Mouse (Mus musculus) embryonic facial prominence, embryonic 11.5 days (tissue): Measurements from ENCODE around the gene Hoxa2. TPM values are rescaled to one million over a fixed set of nuclear protein-coding genes. Genes with fewer than 3 reads are reported as not detected.

Experiments used
- ATAC-seq: fragments of 200-750 bp; cut with Nextera tagmentation; replicated peaks from 2 replicates; pipeline ENCODE4 v1.8.0; 2017; ENCODE audit warnings: low read depth; ENCODE audit not compliant: insufficient number of reproducible peaks, low FRiP score, low TSS enrichment
- DNase-seq: peaks from one replicate; pipeline ENCODE4 v3.0.0-alpha.2; 2015; ENCODE audit warnings: low spot score
- H3K27ac ChIP-seq: fragments of 300-500 bp; sonication (generic); replicated peaks from 2 replicates; pipeline ENCODE4 v1.5.1; 2014; ENCODE audit warnings: mild to moderate bottlenecking, low read depth, low read length, control low read depth
- H3K27me3 ChIP-seq: fragments of 300-500 bp; sonication (generic); 2 replicates; pipeline ENCODE4 v1.6.1; 2014; ENCODE audit warnings: mild to moderate bottlenecking, low read length, moderate library complexity, mixed read lengths; ENCODE audit not compliant: control insufficient read depth, insufficient read depth
- H3K36me3 ChIP-seq: fragments of 300-500 bp; sonication (generic); replicated peaks from 2 replicates; pipeline ENCODE4 v1.6.1; 2014; ENCODE audit warnings: low read depth, mild to moderate bottlenecking, low read length, moderate library complexity, mixed read lengths; ENCODE audit not compliant: control insufficient read depth, insufficient read depth
- H3K4me1 ChIP-seq: fragments of 300-500 bp; sonication (generic); 2 replicates; pipeline ENCODE4 v1.6.1; 2014; ENCODE audit warnings: low read length, mixed read lengths; ENCODE audit not compliant: control insufficient read depth, insufficient read depth
- H3K4me2 ChIP-seq: fragments of 300-500 bp; sonication (generic); 2 replicates; pipeline ENCODE4 v1.6.1; 2014; ENCODE audit warnings: low read depth, mild to moderate bottlenecking, control low read depth, low read length, moderate library complexity
- H3K4me3 ChIP-seq: fragments of 300-500 bp; sonication (generic); 2 replicates; pipeline ENCODE4 v1.5.1; 2014; ENCODE audit warnings: low read depth, low read length, control low read depth
- H3K9ac ChIP-seq: fragments of 300-500 bp; sonication (generic); replicated peaks from 2 replicates; pipeline ENCODE4 v1.6.1; 2014; ENCODE audit warnings: mild to moderate bottlenecking, control low read depth, low read length
- H3K9me3 ChIP-seq: fragments of 300-500 bp; sonication (generic); replicated peaks from 2 replicates; pipeline ENCODE4 v1.6.1; 2016; ENCODE audit warnings: mild to moderate bottlenecking, low read length, inconsistent platforms, mixed read lengths; ENCODE audit not compliant: control insufficient read depth
- WGBS: fragments of 180-500 bp; shearing (Covaris S2); extraction: QIAGEN DNeasy Blood & Tissue Kit; methylation state at CpG from one replicate; pipeline ENCODE4 v1.1.7; 2014; 5-methylcytosine and 5-hydroxymethylcytosine counted together
- polyA plus RNA-seq: library from polyadenylated mRNA; unstranded; fragments of >200 nt; fragmentation: Nextera tagmentation; extraction: Ambion mirVana; gene quantifications from 2 replicates; pipeline ENCODE4 v1.2.1, GENCODE M21; 2014

Hoxa2 gene
- polyA plus RNA-seq, 1 experiment from 2014 or later = 24.1 TPM

DNA sequence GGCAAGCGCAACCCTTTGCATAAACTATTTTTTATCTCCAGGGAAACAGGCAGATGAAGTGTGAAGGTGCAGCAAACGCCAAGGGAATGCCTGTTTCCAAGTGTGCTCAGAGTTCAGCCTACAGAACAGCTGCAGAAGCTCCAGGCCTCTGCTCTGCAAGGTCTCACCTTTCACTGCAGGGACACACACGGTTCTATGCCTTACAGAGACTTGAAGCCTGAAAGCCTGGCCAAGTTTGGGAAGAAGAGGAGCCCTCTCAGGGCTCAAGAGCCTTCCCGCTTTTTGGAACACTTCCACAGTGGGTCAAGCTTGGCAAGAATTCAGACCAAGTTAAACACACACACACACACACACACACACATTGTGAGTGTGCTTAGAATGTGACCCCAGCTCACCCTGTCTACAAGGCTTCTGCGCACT, 24.6 kb upstream of the Hoxa2 start:
- ATAC-seq (no peak), DNase-seq (no peak)
- Histone ChIP-seq H3K4me2 (no peak overlapping the region), H3K36me3 (no peaks in the 10 kb centered on the region), H3K27ac (no peak overlapping the region), H3K4me3 (no peak overlapping the region), H3K4me1 (peaks cover 2% of the 10 kb centered on the region; the same call in 1 of the 2 replicates), H3K9ac (no peak overlapping the region), H3K27me3 (peaks cover 93% of the 10 kb centered on the region), H3K9me3 (no peaks in the 10 kb centered on the region)
- 9% methylated on average over 5 of the region's 5 CpGs for WGBS

DNA sequence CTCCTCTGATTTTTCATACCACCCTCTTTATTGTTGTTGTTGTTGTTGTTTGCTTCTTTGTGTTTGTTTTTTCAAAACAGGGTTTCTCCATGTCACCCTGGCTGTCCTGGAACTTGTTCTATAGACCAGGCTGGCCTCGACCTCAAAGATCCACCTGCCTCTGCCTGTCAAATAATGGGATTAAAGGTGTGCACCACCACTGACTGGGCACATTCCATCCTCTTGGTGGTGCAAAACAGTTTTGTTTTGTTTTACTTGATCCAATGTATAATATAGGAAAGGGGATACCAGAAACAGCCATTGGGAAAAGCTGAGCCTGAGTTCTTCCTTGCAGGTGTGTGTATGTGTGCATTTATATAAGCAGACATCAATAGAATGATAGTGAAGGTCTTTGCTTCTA, 21.9 kb upstream of the Hoxa2 start:
- no peaks in the 10 kb centered on the region for H3K36me3 ChIP-seq
- no peak for DNase-seq
- H3K4me2 ChIP-seq = no peak overlapping the region
- 9% methylated on average over 1 of the region's 1 CpGs for WGBS
- H3K27me3 ChIP-seq = peaks cover 95% of the 10 kb centered on the region
- no peak overlapping the region for H3K27ac ChIP-seq
- H3K4me1 ChIP-seq = peaks cover 2% of the 10 kb centered on the region; the same call in 1 of the 2 replicates
- H3K9ac ChIP-seq = no peak overlapping the region
- H3K4me3 ChIP-seq = no peak overlapping the region
- no peak for ATAC-seq
- H3K9me3 ChIP-seq = no peaks in the 10 kb centered on the region

DNA sequence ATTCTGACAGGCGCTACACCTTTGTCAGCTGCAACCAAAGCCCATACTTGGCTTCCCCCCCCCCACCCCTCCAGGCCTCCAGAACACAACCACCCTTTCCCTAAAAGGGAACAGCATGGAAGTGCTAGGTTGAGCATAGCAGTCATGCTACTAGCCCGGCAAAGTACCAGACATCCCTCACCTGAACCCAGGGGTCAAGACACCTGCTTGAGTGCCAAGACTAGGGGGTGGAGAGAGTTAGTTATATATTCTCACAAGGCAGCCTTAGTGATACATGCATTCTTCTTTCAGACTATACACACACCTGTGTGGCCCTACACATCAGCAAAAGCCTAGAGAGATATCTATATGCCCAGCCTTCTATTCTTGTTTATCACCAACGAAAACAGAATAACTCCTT, 21.2 kb upstream of the Hoxa2 start:
- Histone ChIP-seq H3K9me3 (no peaks in the 10 kb centered on the region), H3K4me1 (no peaks in the 10 kb centered on the region), H3K27ac (no peak overlapping the region), H3K27me3 (peaks cover 95% of the 10 kb centered on the region), H3K9ac (no peak overlapping the region), H3K4me3 (no peak overlapping the region), H3K36me3 (no peaks in the 10 kb centered on the region), H3K4me2 (no peak overlapping the region)
- WGBS = 7% methylated on average over 3 of the region's 3 CpGs
- no peak for DNase-seq
- no peak for ATAC-seq

DNA sequence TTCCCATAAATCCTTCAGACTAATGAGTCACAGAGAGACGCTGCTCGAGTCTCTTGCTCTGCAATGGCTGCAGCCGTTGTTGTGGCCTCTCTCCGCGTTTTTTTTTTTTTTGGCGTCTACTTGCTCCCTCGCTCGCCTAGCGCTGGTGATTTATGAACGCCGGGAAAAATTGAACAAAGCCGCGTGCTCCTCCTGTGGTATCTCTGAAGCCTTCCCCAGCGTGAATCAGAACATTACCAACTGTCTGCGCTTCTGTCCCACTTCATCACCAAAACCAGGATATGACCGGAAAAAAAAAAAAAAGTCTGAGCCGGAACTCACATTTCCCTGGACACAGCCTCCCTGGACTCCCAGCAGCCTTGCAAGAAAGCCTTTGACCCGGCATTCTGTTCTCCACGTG, 20.6 kb upstream of the Hoxa2 start:
- WGBS = 1% methylated on average over 19 of the region's 19 CpGs
- no peak overlapping the region for H3K4me2 ChIP-seq
- H3K36me3 ChIP-seq = no peaks in the 10 kb centered on the region
- H3K9ac ChIP-seq = no peak overlapping the region
- no peaks in the 10 kb centered on the region for H3K9me3 ChIP-seq
- peaks cover 96% of the 10 kb centered on the region for H3K27me3 ChIP-seq
- no peak overlapping the region for H3K27ac ChIP-seq
- DNase-seq (no peak), ATAC-seq (no peak)
- H3K4me1 ChIP-seq = no peaks in the 10 kb centered on the region
- no peak overlapping the region for H3K4me3 ChIP-seq

DNA sequence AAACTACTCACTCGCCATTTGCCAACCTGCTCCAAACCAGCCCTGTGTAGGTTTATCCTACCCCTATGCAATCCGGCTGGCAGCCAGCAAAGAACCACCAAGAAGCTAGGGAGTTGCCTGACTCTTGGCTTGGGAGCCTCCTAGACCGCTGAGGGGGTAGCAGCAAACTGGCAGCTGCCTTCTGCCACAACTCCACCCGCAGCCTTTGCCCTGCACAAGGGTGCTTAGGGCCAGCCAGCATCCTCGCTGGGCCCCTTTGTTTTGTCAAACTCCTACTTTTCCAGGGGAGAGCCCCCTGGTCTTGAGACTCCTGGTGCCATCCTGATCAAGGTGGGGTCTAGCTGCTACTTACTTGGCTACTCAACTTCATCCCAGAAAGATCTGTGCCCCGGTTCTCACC, 20.0 kb upstream of the Hoxa2 start:
- Histone ChIP-seq H3K27me3 (peaks cover 96% of the 10 kb centered on the region), H3K9me3 (no peaks in the 10 kb centered on the region), H3K9ac (no peak overlapping the region), H3K4me3 (no peak overlapping the region), H3K27ac (no peak overlapping the region), H3K36me3 (no peaks in the 10 kb centered on the region), H3K4me2 (no peak overlapping the region), H3K4me1 (no peaks in the 10 kb centered on the region)
- ATAC-seq (no peak), DNase-seq (no peak)
- 4% methylated on average over 6 of the region's 6 CpGs for WGBS

DNA sequence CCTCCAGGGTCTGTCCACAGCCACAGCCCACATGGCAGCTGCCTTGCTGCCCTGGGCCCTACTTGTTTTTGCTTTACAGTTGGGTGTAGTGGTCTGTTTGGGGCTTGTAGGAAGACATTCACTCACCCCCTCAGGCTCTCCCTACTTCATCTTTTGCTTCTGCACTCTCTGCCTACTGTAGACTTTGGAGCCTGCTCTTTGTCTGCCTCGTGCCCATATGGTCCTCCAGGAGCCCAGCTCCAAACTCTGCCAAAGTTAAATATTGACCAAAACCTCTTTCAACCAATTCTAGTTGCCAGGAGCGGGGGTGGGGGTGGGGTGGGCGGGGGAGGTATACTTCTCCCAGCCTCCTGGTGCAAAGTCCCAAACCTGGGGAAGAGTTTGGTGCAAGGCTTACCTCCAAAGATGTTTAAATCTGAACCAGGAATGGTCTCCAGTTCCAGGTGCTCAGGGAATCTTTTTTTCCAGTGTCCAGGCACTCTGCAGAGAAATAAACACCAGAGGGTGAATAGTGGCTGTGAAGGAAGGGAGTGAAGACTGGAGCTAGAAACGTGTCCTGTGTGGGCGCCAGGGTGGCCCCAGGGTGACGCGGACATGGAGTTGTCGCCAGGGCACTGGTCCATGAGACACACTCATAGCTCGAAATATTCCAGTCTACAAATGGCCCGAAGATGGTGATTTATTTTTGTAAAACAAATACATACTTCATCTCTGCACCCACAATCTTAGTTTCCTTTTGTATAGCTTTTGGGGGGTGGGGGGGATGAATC, 18.9 kb upstream of the Hoxa2 start:
- no peaks in the 10 kb centered on the region for H3K36me3 ChIP-seq
- H3K27me3 ChIP-seq = peaks cover 97% of the 10 kb centered on the region
- DNase-seq (no peak), ATAC-seq (no peak)
- 10% methylated on average over 10 of the region's 10 CpGs for WGBS
- no peaks in the 10 kb centered on the region for H3K4me1 ChIP-seq
- H3K27ac ChIP-seq = no peak overlapping the region
- no peak overlapping the region for H3K4me3 ChIP-seq
- H3K9me3 ChIP-seq = no peaks in the 10 kb centered on the region
- H3K4me2 ChIP-seq = no peak overlapping the region
- H3K9ac ChIP-seq = no peak overlapping the region

DNA sequence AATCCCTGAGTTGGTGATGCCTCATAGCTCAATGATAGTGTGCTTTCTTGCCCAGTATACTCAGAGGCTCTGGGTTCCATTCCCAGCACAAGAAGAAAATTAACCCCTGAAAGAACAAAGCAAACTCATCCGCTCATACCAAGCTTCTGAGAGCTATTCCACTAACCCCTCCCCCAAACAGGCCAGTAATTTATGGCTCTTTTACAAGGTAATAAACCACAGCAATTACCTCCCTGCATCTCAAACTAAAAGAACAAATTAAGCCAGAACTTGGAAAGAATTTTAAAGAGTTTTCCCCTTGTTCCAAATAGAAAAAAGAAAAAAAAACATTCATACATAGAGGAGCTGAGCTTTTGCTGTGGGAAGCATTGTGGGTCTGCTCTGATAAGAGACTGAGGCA, 18.2 kb upstream of the Hoxa2 start:
- no peak overlapping the region for H3K27ac ChIP-seq
- no peak for DNase-seq
- peaks cover 99% of the 10 kb centered on the region for H3K27me3 ChIP-seq
- no peak for ATAC-seq
- no peaks in the 10 kb centered on the region for H3K36me3 ChIP-seq
- H3K4me2 ChIP-seq = no peak overlapping the region
- H3K4me1 ChIP-seq = no peaks in the 10 kb centered on the region
- no peaks in the 10 kb centered on the region for H3K9me3 ChIP-seq
- no peak overlapping the region for H3K4me3 ChIP-seq
- no peak overlapping the region for H3K9ac ChIP-seq
- 7% methylated on average over 1 of the region's 1 CpGs for WGBS

DNA sequence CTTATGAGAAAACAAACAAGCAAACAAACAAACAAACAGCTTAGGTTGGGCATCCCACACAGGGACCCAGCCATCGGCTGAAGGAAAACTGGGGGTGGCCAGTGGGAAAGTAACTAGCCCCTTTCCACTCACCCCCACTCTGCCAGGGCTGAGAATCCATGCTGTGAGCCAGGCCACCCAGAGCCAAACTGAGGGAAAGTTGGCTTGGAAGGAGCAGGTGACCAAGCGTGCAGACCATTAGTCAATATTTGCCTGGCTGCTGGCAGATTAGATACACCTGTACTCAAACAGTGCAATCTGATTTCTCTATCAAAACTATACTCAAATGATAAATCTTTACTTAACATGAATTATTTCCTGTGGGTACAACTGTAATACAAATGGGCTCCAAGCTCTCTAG, 17.4 kb upstream of the Hoxa2 start:
- no peak overlapping the region for H3K9ac ChIP-seq
- no peaks in the 10 kb centered on the region for H3K9me3 ChIP-seq
- no peak overlapping the region for H3K4me2 ChIP-seq
- no peak overlapping the region for H3K27ac ChIP-seq
- DNase-seq (no peak), ATAC-seq (no peak)
- H3K36me3 ChIP-seq = no peaks in the 10 kb centered on the region
- H3K27me3 ChIP-seq = peaks cover 99% of the 10 kb centered on the region
- H3K4me1 ChIP-seq = no peaks in the 10 kb centered on the region
- 10% methylated on average over 2 of the region's 2 CpGs for WGBS
- no peak overlapping the region for H3K4me3 ChIP-seq
